Mouse (Mus musculus) lung, postnatal 36 days (tissue): Measurements from ENCODE around the gene March7.
A peak's percentile ranks its signal among the peaks of the same experiment; 100 is the strongest.

Source experiments
- DNase-seq: peaks from one replicate; pipeline ENCODE4 v3.0.0; 2022; ENCODE audit warnings: mixed read lengths

The March7 gene

GRCm38 (mm10) chr2:60216547-60217153 is 7.0 kb downstream of the March7 start:
- peak; percentile 30 for DNase-seq

GRCm38 (mm10) chr2:60217620-60218019 is 7.9 kb downstream of the March7 start:
- DNase-seq: no peak

DNA sequence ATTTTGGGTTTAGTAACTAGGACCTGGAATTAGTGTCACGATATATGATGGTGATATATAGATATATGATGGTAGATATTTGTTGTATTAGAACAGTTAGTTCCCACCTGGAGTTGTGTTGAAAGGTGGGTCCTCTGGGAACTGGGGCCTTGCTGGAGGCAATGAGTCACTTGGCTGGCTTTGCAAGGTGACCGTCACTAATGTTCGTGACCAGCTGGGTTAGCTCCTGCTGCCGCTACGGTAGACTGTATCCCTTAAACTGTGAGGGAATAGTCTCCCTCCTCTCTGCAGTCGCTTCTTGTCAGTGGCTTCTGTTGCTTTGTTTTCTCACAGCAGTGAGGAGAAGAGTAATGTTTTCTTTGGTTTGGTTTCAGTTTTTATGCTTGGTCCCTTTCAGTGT is 11.5 kb downstream of the March7 start:
- DNase-seq: no peak

- DNase-seq: no peak
Observed at GRCm38 (mm10) chr2:60221954-60222353, 12.3 kb downstream of the March7 start.

DNA sequence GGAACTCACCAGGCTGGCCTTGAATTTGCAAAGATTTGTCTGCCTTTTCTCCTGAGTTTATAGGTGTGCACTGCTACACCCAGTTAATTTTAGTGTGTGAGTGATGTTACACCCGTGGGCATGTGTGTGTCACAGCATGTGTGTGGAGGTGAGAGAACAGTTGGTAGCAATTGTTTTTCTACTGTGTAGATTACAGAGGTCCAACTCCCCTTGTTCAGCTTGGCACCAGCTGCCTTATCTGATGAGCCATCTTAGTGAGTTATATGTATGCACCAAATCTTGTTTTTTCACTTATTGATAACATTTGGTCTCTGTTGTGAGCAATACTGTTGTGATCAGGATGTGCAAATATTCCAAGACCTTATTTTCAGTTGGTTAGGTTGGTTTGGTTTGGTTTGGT is 13.8 kb downstream of the March7 start:
- no peak for DNase-seq

- DNase-seq: no peak
Observed at GRCm38 (mm10) chr2:60228470-60228869, 18.8 kb downstream of the March7 start.

DNA sequence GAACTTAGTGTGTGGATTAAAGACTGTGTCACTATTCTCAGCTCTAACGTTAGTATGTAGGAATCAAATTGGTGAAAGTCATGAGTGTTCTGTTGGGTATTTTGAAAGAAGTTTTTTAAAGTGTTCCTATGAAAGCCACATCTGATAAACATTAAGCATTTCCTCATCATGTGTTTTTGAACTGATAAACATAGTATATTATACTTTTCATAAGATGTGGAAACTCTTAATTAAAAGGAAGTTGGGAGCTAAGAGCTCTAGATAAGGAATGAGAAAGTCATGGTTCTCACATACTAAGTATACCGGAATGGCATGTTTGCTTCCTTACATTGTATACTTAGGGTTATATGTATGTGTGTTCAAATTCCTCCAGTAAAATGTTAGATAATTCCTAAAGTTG is 20.7 kb downstream of the March7 start:
- no peak for DNase-seq

DNA sequence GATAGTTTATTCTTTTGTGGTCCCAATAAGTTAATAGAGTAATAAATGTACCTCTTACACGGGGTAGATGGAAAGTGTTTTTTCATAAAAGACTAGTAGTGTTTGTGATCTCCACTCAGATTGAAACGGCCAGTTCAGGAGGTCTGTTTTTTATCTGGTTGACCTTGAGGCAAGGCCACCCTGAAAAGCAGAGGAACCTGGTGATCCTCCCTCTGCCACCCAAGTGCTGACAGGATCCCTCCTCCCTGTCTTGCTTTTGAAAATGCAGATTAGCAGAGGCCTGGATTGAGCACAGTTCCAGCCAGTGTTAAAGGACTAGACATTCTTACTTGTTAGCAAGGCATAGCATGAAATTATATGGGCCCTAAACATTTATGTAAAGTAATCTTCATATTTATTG is 23.5 kb downstream of the March7 start:
- no peak for DNase-seq

GRCm38 (mm10) chr2:60234506-60234905 is 24.8 kb downstream of the March7 start:
- DNase-seq: no peak

- no peak for DNase-seq
Observed at GRCm38 (mm10) chr2:60252782-60253181, 43.1 kb downstream of the March7 start.

DNA sequence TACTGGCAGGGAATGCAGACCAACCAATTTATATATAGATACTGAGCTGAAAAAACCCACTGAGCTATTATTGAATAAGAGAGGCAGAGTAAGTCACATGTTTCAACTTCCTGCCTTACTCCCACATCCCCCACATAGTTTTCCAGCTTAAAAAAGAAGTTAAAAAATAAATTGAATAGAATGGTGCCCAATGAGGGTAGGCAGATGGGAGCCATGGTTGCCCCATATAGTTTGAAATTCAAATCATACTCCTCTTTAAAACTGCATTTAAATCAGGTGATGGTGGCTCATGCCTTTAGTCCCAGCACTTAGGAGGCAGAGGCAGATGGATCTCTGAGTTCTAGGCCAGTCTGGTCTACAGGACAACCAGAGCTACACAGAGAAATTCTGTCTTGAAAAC is 43.8 kb downstream of the March7 start:
- no peak for DNase-seq

- no peak for DNase-seq
Observed at GRCm38 (mm10) chr2:60256751-60257150, 47.1 kb downstream of the March7 start.

DNA sequence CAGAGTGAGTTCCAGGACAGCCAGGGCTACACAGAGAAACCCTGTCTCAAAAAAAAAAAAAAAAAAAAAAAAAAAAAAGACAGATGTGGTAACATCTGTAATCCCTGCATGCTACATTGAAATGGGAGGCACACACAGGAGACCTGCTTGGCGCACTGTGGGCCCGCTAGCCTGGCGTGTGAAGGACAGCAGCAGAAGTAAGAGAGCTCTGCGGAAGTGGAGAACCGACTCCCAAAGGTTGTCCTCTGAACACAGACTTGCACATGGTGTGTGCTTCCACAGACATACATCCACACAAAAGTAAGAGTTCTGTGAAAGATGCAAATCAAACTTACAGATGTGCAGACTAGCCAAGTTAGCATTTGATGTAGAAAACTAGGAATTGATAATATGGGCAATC is 49.5 kb downstream of the March7 start:
- no peak for DNase-seq

DNA sequence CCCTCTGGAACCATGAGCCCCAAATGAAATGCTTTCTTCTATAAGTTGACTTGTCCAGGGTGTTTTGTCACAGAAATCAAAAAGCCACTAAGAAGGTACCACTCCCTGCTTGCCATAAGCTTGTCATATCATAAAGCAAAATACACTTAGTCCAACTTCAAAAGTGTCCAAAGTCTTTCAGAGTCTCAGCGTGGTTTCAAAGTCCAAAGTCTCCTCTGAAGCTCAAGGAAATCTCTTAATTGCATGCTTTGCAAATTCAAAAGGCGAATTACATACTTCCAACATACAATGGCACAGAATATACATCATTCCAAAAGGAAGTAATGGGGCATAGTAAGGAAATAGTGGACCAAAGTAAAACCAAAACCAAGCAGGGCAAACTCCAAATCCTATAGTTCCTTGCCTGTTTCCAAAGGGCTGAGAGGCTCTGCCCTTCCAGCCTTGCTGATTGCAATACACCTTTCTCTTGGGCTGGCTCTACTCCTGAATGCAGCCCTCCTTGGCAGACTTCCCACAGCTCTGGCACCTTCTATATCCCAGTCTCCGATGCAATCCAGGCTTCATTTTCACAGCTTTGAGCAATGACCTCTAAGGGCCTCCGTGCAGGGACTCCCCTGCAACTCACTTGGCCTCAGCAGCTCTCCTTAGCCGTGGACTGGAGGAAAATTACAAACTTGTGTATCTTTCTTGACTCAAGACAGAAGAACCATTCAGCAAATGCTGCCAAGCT is 51.1 kb downstream of the March7 start:
- DNase-seq: no peak

GRCm38 (mm10) chr2:60267567-60267966 is 57.9 kb downstream of the March7 start:
- DNase-seq: no peak

GRCm38 (mm10) chr2:60269856-60270479 is 60.3 kb downstream of the March7 start:
- DNase-seq: no peak

DNA sequence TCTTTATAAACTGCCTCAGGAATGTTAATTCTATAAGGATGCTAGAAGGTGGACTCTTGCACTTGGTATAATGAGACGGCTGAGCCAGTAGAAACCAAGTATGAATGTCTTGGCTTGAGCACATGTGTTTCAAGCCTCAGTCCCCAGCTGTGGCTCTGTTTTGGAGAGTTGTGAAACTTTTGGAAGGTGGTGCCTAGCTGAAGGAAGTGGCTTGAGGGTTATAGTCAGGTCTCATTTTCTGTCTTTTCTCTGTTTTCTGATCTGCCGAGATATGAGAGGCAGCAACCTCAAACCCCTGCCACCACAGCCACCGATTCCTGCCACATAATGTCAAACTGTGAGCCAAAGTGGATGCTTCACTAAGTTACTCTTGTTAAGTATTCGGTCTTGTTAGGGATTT is 68.9 kb downstream of the March7 start:
- no peak for DNase-seq

DNA sequence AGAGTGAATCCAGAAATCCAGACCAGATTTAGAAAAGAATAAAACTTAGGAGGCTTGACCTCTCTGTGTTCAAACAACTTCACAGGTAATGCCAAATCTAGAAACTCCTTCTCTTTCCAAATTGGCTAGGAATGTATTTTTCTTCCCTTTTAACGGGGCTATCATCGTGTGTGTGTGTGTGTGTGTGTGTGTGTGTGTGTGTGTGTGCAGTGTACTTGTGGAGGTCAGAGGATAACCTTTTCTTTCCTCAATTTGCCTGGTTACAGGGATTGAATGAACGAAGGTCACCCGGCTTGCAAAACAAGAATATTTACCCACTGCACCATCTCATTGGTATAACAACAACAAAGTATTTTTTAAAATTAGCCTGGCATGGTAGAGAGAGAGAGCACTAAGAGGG is 72.9 kb downstream of the March7 start:
- no peak for DNase-seq

DNA sequence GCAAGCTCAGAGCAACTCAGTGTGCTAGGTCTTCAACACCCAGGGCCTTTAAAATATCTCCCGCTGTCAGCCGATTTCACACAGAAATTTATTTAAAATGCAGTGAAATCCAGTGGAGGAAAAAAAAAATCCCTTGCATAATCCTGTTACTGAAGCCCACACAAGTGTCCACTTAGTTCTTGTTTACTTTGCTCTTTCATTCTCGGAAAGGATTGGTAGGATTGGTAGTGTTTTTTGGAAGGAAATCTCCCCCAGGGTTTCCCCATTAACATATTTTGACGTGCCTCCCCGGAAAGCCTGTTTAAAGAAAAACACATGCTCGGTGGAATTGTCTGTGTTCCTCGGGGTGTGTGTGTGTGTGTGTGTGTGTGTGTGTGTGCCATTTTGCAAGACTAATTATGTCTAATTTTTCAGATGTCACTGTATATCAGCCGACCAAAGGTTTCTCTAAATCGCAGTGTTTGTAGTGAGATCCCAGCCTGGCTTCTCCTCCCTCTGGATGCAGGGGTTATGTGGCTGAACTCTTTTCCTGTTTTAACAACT is 73.6 kb downstream of the March7 start:
- DNase-seq: peak; percentile 32

- peak; percentile 79 for DNase-seq
Observed at GRCm38 (mm10) chr2:60283751-60284466, 74.2 kb downstream of the March7 start.

DNA sequence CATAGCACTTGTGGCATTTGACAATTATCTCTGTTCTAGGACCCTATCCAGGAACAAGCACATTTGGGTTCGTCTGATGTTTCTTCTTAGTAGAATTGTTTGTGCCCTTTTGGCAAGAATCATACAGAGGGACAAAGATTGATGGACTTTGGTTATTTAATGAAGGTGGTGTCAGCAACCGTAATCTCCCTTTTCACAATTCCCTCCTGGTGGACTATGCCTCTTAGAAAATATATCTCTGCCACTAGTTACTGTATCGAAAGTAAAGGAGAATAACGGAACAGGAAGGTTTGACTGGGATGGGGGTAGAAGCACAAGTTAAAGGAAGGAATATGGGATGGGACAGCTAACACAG is 74.8 kb downstream of the March7 start, which contains the start of gene Cd302:
Gene Cd302, minus strand, starts transcription at position 22 of the 355 bp plus-strand sequence.
- DNase-seq: no peak

GRCm38 (mm10) chr2:60285107-60285617 is 75.5 kb downstream of the March7 start:
- DNase-seq: peak; percentile 17

- peak; percentile 43 for DNase-seq
Observed at GRCm38 (mm10) chr2:60288606-60289005, 78.9 kb downstream of the March7 start.
